Comparison of ENCODE assay signal across 16 mouse cellular contexts in genomic region chr17:86458302-86458980, GRCm38 (mm10). TPM values are rescaled to one million over a fixed set of nuclear protein-coding genes. Genes with fewer than 3 reads are reported as not detected.
DNase-seq lines count a peak whose midpoint lies in the region; ATAC-seq and TF ChIP-seq lines count a peak whose summit lies in the region.
"Had no signal": no experiment of that assay in that cellular context is flagged by ENCODE, and none has a peak within 500 bp of the region (broad histone marks: within the 10 kb centered on the region; RNA-seq: fewer than 3 reads in every experiment).

No protein-coding gene starts in this region.

- DNase-seq in midbrain, postnatal 0 days (ENCODE audit: low spot score), result no peak
- DNase-seq in midbrain, embryonic 10.5 days (ENCODE audit: low spot score), result no peak
- peak; percentile 35 for DNase-seq in R1 (ENCODE audit: low read depth, low spot score)
- DNase-seq in adrenal gland, postnatal 36 days, result no peak
- no peak for DNase-seq in right cerebral cortex, adult 18-20 months
- DNase-seq: cerebellum, adult 11-12 months; heart, adult 18-20 months; heart, postnatal 36 days; kidney, postnatal 14 days; lung, postnatal 10 days; thymus, postnatal 14 days had no signal

- H3K36me3 ChIP-seq in intestine, postnatal 0 days (ENCODE audit: control insufficient read depth, insufficient read depth), result no peaks in the 10 kb centered on the region
- H3K36me3 ChIP-seq in intestine, embryonic 15.5 days, result no peaks in the 10 kb centered on the region
- H3K36me3 ChIP-seq in midbrain, postnatal 0 days (ENCODE audit: insufficient read depth, low read length), result no peaks in the 10 kb centered on the region
- H3K36me3 ChIP-seq in midbrain, embryonic 10.5 days, result no peaks in the 10 kb centered on the region
- H3K36me3 ChIP-seq: limb, embryonic 12.5 days; midbrain, embryonic 12.5 days; stomach, embryonic 15.5 days had no signal

- no peak overlapping the region for H3K27ac ChIP-seq in intestine, postnatal 0 days (ENCODE audit: low read depth, low read length)
- no peak overlapping the region for H3K27ac ChIP-seq in intestine, embryonic 15.5 days
- H3K27ac ChIP-seq in midbrain, postnatal 0 days (ENCODE audit: low read depth, low read length), result no peak overlapping the region
- no peak overlapping the region for H3K27ac ChIP-seq in midbrain, embryonic 10.5 days (replicated peaks)
- H3K27ac ChIP-seq: limb, embryonic 12.5 days; midbrain, embryonic 12.5 days; stomach, embryonic 15.5 days had no signal

- TF ChIP-seq CTCF in intestine, postnatal 0 days (IDR thresholded peaks at IDR 0.05; ENCODE audit: low read depth), result peak; percentile 59
- TF ChIP-seq CTCF in midbrain, postnatal 0 days (IDR thresholded peaks at IDR 0.05), result peak; percentile 43

- no peaks in the 10 kb centered on the region for H3K9me3 ChIP-seq in intestine, postnatal 0 days (ENCODE audit: control insufficient read depth)
- H3K9me3 ChIP-seq in intestine, embryonic 15.5 days, result no peaks in the 10 kb centered on the region
- H3K9me3 ChIP-seq in midbrain, postnatal 0 days (ENCODE audit: low read length), result no peaks in the 10 kb centered on the region
- H3K9me3 ChIP-seq in midbrain, embryonic 10.5 days (replicated peaks), result no peaks in the 10 kb centered on the region
- H3K9me3 ChIP-seq: limb, embryonic 12.5 days; midbrain, embryonic 12.5 days; stomach, embryonic 15.5 days had no signal

- H3K4me1 ChIP-seq in intestine, postnatal 0 days (replicated peaks; ENCODE audit: control insufficient read depth, insufficient read depth, low read length), result no peaks in the 10 kb centered on the region
- H3K4me1 ChIP-seq in intestine, embryonic 15.5 days (replicated peaks), result no peaks in the 10 kb centered on the region
- no peaks in the 10 kb centered on the region for H3K4me1 ChIP-seq in midbrain, postnatal 0 days (ENCODE audit: insufficient read depth, low read length)
- H3K4me1 ChIP-seq in midbrain, embryonic 10.5 days, result no peaks in the 10 kb centered on the region
- H3K4me1 ChIP-seq: limb, embryonic 12.5 days; midbrain, embryonic 12.5 days; stomach, embryonic 15.5 days had no signal

- peak; percentile 71 for ATAC-seq in intestine, postnatal 0 days
- no peak for ATAC-seq in intestine, embryonic 15.5 days
- no peak for ATAC-seq in midbrain, postnatal 0 days (ENCODE audit: low FRiP score)

- no peaks in the 10 kb centered on the region for H3K27me3 ChIP-seq in intestine, postnatal 0 days (replicated peaks; ENCODE audit: control insufficient read depth, insufficient read depth, low read length)
- H3K27me3 ChIP-seq in intestine, embryonic 15.5 days (replicated peaks), result no peaks in the 10 kb centered on the region
- no peaks in the 10 kb centered on the region for H3K27me3 ChIP-seq in midbrain, postnatal 0 days (ENCODE audit: insufficient read depth, low read length)
- H3K27me3 ChIP-seq in midbrain, embryonic 10.5 days (ENCODE audit: low read depth, poor library complexity, severe bottlenecking), result peaks cover 8% of the 10 kb centered on the region; the same call in 1 of the 2 replicates
- H3K27me3 ChIP-seq: limb, embryonic 12.5 days; stomach, embryonic 15.5 days had no signal

- no peak overlapping the region for H3K4me3 ChIP-seq in intestine, postnatal 0 days (ENCODE audit: low read depth, low read length)
- no peak overlapping the region for H3K4me3 ChIP-seq in intestine, embryonic 15.5 days (replicated peaks)
- no peak overlapping the region for H3K4me3 ChIP-seq in midbrain, postnatal 0 days (ENCODE audit: low read depth, low read length)
- no peak overlapping the region for H3K4me3 ChIP-seq in midbrain, embryonic 10.5 days
- H3K4me3 ChIP-seq: limb, embryonic 12.5 days; midbrain, embryonic 12.5 days; stomach, embryonic 15.5 days had no signal

- WGBS in intestine, postnatal 0 days, result 56% methylated on average over 11 of the region's 11 CpGs
- 73% methylated on average over 11 of the region's 11 CpGs for WGBS in intestine, embryonic 15.5 days
- 87% methylated on average over 11 of the region's 11 CpGs for WGBS in midbrain, postnatal 0 days
- 85% methylated on average over 11 of the region's 11 CpGs for WGBS in midbrain, embryonic 10.5 days

- H3K4me2 ChIP-seq in intestine, postnatal 0 days (replicated peaks; ENCODE audit: low read depth), result no peak overlapping the region
- no peak overlapping the region for H3K4me2 ChIP-seq in intestine, embryonic 15.5 days (replicated peaks)
- no peak overlapping the region for H3K4me2 ChIP-seq in midbrain, postnatal 0 days (ENCODE audit: low read depth, low read length, poor library complexity, severe bottlenecking)
- H3K4me2 ChIP-seq: limb, embryonic 12.5 days; midbrain, embryonic 12.5 days; stomach, embryonic 15.5 days had no signal

- no peak overlapping the region for H3K9ac ChIP-seq in intestine, postnatal 0 days (ENCODE audit: low read depth, low read length)
- H3K9ac ChIP-seq in intestine, embryonic 15.5 days, result no peak overlapping the region
- no peak overlapping the region for H3K9ac ChIP-seq in midbrain, postnatal 0 days (replicated peaks; ENCODE audit: low read length, poor library complexity, severe bottlenecking)
- H3K9ac ChIP-seq: limb, embryonic 12.5 days; midbrain, embryonic 12.5 days; stomach, embryonic 15.5 days had no signal

RNA-seq across cellular contexts. Expression of gene Gm10309, which starts 46.6 kb away (rescaled TPM):
- 0.12 TPM in 1 of 2 replicates, not detected in the other for polyA plus RNA-seq in intestine, postnatal 0 days (2015; fragmentation: Nextera tagmentation; extraction: Ambion mirVana)
- 0.16 and 0.21 TPM in 2 replicates for polyA plus RNA-seq in intestine, embryonic 15.5 days (2015; fragmentation: Nextera tagmentation; extraction: Ambion mirVana)
- total RNA-seq in midbrain, postnatal 0 days (2014; rRNA removed), result not detected in 2 replicates
- polyA plus RNA-seq in midbrain, postnatal 0 days (2015; fragmentation: Nextera tagmentation; extraction: Ambion mirVana), result 0.11 and 0.32 TPM in 2 replicates
- polyA plus RNA-seq in midbrain, embryonic 10.5 days (2016; fragmentation: Nextera tagmentation; extraction: Ambion mirVana), result 0.19 TPM in 1 of 2 replicates, not detected in the other
- total RNA-seq in adrenal gland, postnatal 36 days (2021), result not detected
